Mouse (Mus musculus): ENCODE results near the gene Itgb5.

Gene Itgb5

DNA sequence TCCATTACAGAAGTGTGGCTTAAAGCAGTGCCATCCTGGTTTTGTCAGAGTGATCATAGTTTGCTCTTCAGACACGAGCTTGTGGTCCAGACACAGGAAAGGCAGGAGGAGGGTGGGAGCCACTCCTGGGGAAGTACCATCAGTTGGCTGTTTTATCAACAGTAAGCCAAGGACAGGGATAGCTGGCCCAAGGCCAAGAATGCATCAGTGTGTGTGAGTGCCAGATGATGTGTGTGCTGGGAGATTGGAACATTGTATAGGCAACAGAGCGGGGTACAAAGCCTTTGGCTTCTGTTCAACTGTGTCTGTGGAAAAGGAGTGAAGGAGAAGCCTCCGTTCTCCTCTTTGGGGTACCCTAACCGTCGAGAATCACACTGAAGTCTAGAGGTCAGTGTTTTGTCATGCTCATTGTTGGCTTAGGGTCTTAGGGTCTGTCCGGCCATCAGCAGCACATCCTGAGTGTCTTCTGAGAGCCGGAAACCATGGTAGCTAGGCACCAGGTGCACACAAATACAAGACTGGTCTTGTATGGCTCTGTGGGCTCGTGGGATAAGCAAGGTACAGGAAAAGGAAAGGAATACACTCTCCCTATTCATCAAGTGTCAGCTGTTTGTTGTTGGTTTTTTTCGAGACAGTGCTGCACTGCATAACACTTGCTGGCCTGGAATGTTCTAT, 99.5 kb downstream of the Itgb5 start:
- in situ Hi-C loops (cut with MboI; ENCODE audit: low pct_unique_long_range_greater_than_20kb in 1 of 2, low sequenced_read_pairs in 2 of 2, unreplicated experiment in 1 of 2): no loop called here

DNA sequence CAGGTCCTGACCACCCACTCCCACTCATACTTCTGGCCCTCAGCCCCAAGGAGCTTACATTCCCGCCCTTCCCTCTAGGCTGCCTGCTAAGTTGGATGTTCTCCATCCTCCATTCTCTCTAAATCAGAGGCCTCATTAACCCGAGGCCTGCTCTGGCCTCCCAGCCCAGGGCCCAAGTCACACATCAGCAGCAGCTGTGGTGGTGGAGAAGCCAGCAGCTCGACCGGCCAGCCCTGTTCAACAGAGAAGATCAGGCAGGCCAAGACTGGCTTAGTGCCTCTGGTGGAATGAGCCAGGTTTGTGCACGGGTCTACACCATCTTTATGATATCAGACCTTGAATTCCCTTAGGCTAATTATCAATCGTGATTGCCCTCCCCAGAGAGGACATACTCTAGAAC, 101.3 kb downstream of the Itgb5 start:
- in situ Hi-C loops (cut with MboI; ENCODE audit: low pct_unique_long_range_greater_than_20kb in 1 of 2, low sequenced_read_pairs in 2 of 2, unreplicated experiment in 1 of 2): no loop called here

DNA sequence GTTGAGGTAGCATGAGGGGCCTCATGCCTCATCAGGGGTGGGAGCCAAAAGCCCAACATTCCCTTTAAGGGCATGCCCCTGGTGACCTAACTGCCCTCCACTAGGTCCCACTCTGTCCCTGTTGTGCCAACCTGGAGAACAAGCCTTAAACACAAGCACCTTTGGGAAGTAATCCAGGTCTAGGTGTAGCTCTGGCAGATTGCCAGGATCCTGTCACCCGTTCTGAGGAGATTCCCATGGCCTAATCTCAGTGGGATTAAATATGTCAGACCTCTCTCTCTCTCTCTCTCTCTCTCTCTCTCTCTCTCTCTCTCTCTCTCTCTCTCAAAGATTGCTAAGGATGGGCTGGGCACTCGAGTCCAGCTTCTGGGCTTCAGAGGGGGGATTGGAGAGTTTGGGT, 102.2 kb downstream of the Itgb5 start:
- in situ Hi-C loops (cut with MboI; ENCODE audit: low pct_unique_long_range_greater_than_20kb in 1 of 2, low sequenced_read_pairs in 2 of 2, unreplicated experiment in 1 of 2): no loop called here

- in situ Hi-C loops (cut with MboI; ENCODE audit: low pct_unique_long_range_greater_than_20kb in 1 of 2, low sequenced_read_pairs in 2 of 2, unreplicated experiment in 1 of 2): no loop called here
Observed at GRCm38 (mm10) chr16:33932126-33932525, 102.7 kb downstream of the Itgb5 start.

- in situ Hi-C loops (cut with MboI; ENCODE audit: low pct_unique_long_range_greater_than_20kb in 1 of 2, low sequenced_read_pairs in 2 of 2, unreplicated experiment in 1 of 2): no loop called here
Observed at GRCm38 (mm10) chr16:33933411-33933810, 103.9 kb downstream of the Itgb5 start.

GRCm38 (mm10) chr16:33934701-33935406, 105.4 kb downstream of the Itgb5 start:
- in situ Hi-C loops (cut with MboI; ENCODE audit: low pct_unique_long_range_greater_than_20kb in 1 of 2, low sequenced_read_pairs in 2 of 2, unreplicated experiment in 1 of 2): no loop called here

DNA sequence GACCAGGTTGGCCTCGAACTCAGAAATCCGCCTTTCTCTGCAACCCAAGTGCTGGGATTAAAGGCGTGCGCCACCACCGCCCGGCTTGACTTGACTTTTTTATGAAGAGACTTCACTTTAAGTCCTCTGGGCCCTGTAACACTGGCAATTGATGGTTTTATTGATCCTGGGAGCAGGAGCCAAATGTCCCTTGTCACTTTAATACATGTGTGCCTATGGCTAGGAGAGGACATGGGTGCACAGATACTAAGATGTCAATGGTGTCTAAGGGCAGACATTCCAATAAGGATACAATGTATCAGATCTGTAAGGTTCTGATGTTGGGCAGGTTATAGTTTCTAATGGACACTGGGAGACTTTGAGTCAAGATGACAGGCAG, 105.9 kb downstream of the Itgb5 start:
- in situ Hi-C loops (cut with MboI; ENCODE audit: low pct_unique_long_range_greater_than_20kb in 1 of 2, low sequenced_read_pairs in 2 of 2, unreplicated experiment in 1 of 2): no loop called here

GRCm38 (mm10) chr16:33936885-33937284, 107.4 kb downstream of the Itgb5 start:
- in situ Hi-C loops (cut with MboI; ENCODE audit: low pct_unique_long_range_greater_than_20kb in 1 of 2, low sequenced_read_pairs in 2 of 2, unreplicated experiment in 1 of 2): no loop called here

DNA sequence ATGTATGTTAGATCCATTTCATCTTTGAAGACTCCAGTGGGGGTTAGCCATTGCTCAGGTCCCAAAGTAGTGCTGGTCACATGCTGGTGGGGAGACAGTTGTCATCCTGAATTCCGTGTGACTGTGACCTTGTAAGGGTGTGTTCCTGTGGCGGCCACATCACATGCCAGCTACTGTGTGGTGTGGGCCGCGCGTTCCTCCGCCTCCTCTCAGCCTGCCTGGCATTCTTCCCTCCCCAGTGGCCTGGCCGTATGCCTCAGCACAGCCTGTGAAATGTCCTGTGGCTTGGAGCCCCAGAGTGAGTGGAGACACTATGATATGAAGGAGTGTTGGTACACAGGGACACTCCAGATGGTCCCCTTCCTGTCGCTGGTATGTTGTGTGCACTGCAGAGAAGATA, 108.1 kb downstream of the Itgb5 start:
- in situ Hi-C loops (cut with MboI; ENCODE audit: low pct_unique_long_range_greater_than_20kb in 1 of 2, low sequenced_read_pairs in 2 of 2, unreplicated experiment in 1 of 2): no loop called here

GRCm38 (mm10) chr16:33938311-33939132, 109.1 kb downstream of the Itgb5 start:
- in situ Hi-C loops (cut with MboI; ENCODE audit: low pct_unique_long_range_greater_than_20kb in 1 of 2, low sequenced_read_pairs in 2 of 2, unreplicated experiment in 1 of 2): no loop called here

- in situ Hi-C loops (cut with MboI; ENCODE audit: low pct_unique_long_range_greater_than_20kb in 1 of 2, low sequenced_read_pairs in 2 of 2, unreplicated experiment in 1 of 2): no loop called here
Observed at GRCm38 (mm10) chr16:33939133-33939531, 109.7 kb downstream of the Itgb5 start.

DNA sequence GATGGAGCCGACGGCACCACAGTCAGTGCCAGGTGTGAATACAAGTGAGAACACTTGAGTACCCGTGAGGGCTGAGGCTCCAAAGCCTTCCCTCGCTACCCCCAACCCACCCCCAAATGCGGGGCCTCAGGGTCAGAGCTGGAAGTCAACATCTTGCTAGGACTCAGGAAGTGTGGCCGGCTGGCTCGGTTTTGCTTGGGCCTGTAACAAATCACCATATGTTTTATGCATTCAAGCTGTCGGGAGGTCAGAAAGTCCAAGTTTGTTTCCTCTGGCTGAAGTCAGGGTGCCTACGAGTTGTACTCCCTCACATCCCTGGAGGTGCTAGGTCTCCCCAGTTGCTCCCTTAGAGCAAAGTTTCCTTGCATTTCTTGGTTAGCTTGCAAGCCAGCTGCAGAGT, 110.2 kb downstream of the Itgb5 start:
- in situ Hi-C loops (cut with MboI; ENCODE audit: low pct_unique_long_range_greater_than_20kb in 1 of 2, low sequenced_read_pairs in 2 of 2, unreplicated experiment in 1 of 2): no loop called here

GRCm38 (mm10) chr16:33940095-33940494, 110.6 kb downstream of the Itgb5 start:
- in situ Hi-C loops (cut with MboI; ENCODE audit: low pct_unique_long_range_greater_than_20kb in 1 of 2, low sequenced_read_pairs in 2 of 2, unreplicated experiment in 1 of 2): no loop called here

- in situ Hi-C loops (cut with MboI; ENCODE audit: low pct_unique_long_range_greater_than_20kb in 1 of 2, low sequenced_read_pairs in 2 of 2, unreplicated experiment in 1 of 2): no loop called here
Observed at GRCm38 (mm10) chr16:33941271-33941781, 111.9 kb downstream of the Itgb5 start.

GRCm38 (mm10) chr16:33942341-33942740, 112.9 kb downstream of the Itgb5 start:
- in situ Hi-C loops (cut with MboI; ENCODE audit: low pct_unique_long_range_greater_than_20kb in 1 of 2, low sequenced_read_pairs in 2 of 2, unreplicated experiment in 1 of 2): no loop called here

- in situ Hi-C loops (cut with MboI; ENCODE audit: low pct_unique_long_range_greater_than_20kb in 1 of 2, low sequenced_read_pairs in 2 of 2, unreplicated experiment in 1 of 2): no loop called here
Observed at GRCm38 (mm10) chr16:33943388-33943787, 113.9 kb downstream of the Itgb5 start.

GRCm38 (mm10) chr16:33944126-33944525, 114.7 kb downstream of the Itgb5 start:
- in situ Hi-C loops (cut with MboI; ENCODE audit: low pct_unique_long_range_greater_than_20kb in 1 of 2, low sequenced_read_pairs in 2 of 2, unreplicated experiment in 1 of 2): no loop called here

DNA sequence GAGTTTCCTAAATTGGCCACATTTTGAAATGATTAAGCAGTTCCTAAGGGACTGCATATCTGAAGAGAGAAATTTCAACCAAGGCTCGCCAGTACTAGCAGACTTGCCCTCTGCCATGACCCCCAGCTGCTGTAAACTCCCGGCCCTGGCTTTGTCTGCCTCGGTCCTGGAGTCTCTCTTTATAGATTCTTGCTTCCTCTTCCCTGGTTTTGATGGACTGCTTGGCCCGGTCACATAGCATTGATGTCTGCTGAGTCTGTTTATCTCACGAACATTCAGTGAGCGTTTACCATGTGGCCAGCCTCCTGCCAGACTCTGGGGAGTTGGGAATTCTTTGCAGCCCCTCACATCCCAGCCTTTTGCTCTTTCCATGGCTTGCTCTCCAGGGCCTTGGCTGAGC, 115.3 kb downstream of the Itgb5 start:
- in situ Hi-C loops (cut with MboI; ENCODE audit: low pct_unique_long_range_greater_than_20kb in 1 of 2, low sequenced_read_pairs in 2 of 2, unreplicated experiment in 1 of 2): no loop called here

DNA sequence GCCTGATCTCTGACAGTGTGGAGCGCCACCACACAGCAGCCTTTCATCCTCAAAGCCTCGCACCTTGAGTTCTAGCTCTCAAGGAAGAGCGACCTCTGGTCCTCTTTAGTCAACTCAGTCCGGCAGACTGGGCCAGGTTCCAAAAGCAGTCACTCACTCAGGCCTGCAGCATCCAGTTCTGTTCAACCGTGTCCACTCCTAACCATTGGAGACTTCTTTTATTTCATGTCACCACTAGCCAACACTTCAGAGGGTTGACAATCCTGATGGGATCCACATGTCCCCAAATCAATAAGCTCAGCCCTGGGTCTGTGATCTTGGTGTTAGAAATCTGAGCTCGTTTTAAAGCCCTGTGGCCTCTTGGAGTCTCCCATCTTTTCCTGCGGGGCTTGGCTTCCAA, 116.6 kb downstream of the Itgb5 start:
- in situ Hi-C loops (cut with MboI; ENCODE audit: low pct_unique_long_range_greater_than_20kb in 1 of 2, low sequenced_read_pairs in 2 of 2, unreplicated experiment in 1 of 2): no loop called here
